Mouse (Mus musculus): ENCODE results near the gene Vash2. TPM values are rescaled to one million over a fixed set of nuclear protein-coding genes. Genes with fewer than 3 reads are reported as not detected.

The Vash2 gene
- 49.2 and 56.3 TPM in 2 replicates for polyA plus RNA-seq (2012; rRNA removed)

GRCm38 (mm10) chr1:190979100-190979563, at the start of gene Vash2:
Gene Vash2, minus strand, starts transcription at chr1:190979296.

GRCm38 (mm10) chr1:191026021-191026713, 47.1 kb upstream of the Vash2 start, which contains the start of gene Flvcr1:
Gene Flvcr1, minus strand, starts transcription at chr1:191026158.

GRCm38 (mm10) chr1:190924812-190925211, 54.3 kb downstream of the Vash2 start, which contains the start of gene Angel2:
Gene Angel2, plus strand, starts transcription at chr1:190925112.

GRCm38 (mm10) chr1:190911415-190912123, 67.5 kb downstream of the Vash2 start, which contains the start of gene Rps6kc1:
Gene Rps6kc1, minus strand, starts transcription at chr1:190911770.

Other genes starting within 250 kb of the Vash2 start
- 20.5 and 22.6 TPM in 2 replicates for gene Rps6kc1, start 67.5 kb downstream of the Vash2 start, polyA plus RNA-seq (2012; rRNA removed)
- 54.6 and 63.3 TPM in 2 replicates for gene Angel2, start 54.2 kb downstream of the Vash2 start, polyA plus RNA-seq (2012; rRNA removed)
- 19.6 and 20.6 TPM in 2 replicates for gene Flvcr1, start 46.9 kb upstream of the Vash2 start, polyA plus RNA-seq (2012; rRNA removed)
- not detected in 2 replicates for gene Spata45, start 57.3 kb upstream of the Vash2 start, polyA plus RNA-seq (2012; rRNA removed)
- gene Tatdn3, start 83.6 kb upstream of the Vash2 start, polyA plus RNA-seq (2012; rRNA removed), result 26.8 and 29.2 TPM in 2 replicates
- 9.4 and 9.5 TPM in 2 replicates for gene Nsl1, start 83.7 kb upstream of the Vash2 start, polyA plus RNA-seq (2012; rRNA removed)
- 2.6 and 3.7 TPM in 2 replicates for gene Batf3, start 118.6 kb upstream of the Vash2 start, polyA plus RNA-seq (2012; rRNA removed)
- gene Fam71a, start 185.5 kb upstream of the Vash2 start, polyA plus RNA-seq (2012; rRNA removed), result not detected in 2 replicates
- gene Atf3, start 238.7 kb upstream of the Vash2 start, polyA plus RNA-seq (2012; rRNA removed), result 1.6 and 2.1 TPM in 2 replicates